Mouse (Mus musculus) intestine, embryonic 15.5 days (tissue): ENCODE measurements around the gene Ppp1r14a. TPM values are rescaled to one million over a fixed set of nuclear protein-coding genes. Genes with fewer than 3 reads are reported as not detected.

Experiments used
- ATAC-seq: fragments of 200-750 bp; cut with Nextera tagmentation; 2 replicates; pipeline ENCODE4 v1.8.0; 2017; ENCODE audit warnings: moderate TSS enrichment, moderate library complexity
- H3K27ac ChIP-seq: fragments of 300-500 bp; sonication (generic); 2 replicates; pipeline ENCODE4 v1.5.1; 2015; ENCODE audit warnings: mild to moderate bottlenecking, inconsistent platforms
- H3K27me3 ChIP-seq: fragments of 300-500 bp; sonication (generic); replicated peaks from 2 replicates; pipeline ENCODE4 v1.6.1; 2015; ENCODE audit warnings: inconsistent platforms
- H3K36me3 ChIP-seq: fragments of 300-500 bp; sonication (generic); 2 replicates; pipeline ENCODE4 v1.6.1; 2015; ENCODE audit warnings: inconsistent platforms
- H3K4me1 ChIP-seq: fragments of 300-500 bp; sonication (generic); replicated peaks from 2 replicates; pipeline ENCODE4 v1.6.1; 2015; ENCODE audit warnings: inconsistent platforms
- H3K4me2 ChIP-seq: fragments of 300-500 bp; sonication (generic); replicated peaks from 2 replicates; pipeline ENCODE4 v1.6.1; 2015; ENCODE audit warnings: mild to moderate bottlenecking, inconsistent platforms
- H3K4me3 ChIP-seq: fragments of 300-500 bp; sonication (generic); replicated peaks from 2 replicates; pipeline ENCODE4 v1.5.1; 2015; ENCODE audit warnings: inconsistent platforms
- H3K9ac ChIP-seq: fragments of 300-500 bp; sonication (generic); 2 replicates; pipeline ENCODE4 v1.6.1; 2015; ENCODE audit warnings: inconsistent platforms
- H3K9me3 ChIP-seq: fragments of 300-500 bp; sonication (generic); 2 replicates; pipeline ENCODE4 v1.6.1; 2016; ENCODE audit warnings: inconsistent platforms
- WGBS: fragments of 180-500 bp; shearing (Covaris S2); methylation state at CpG from one replicate; pipeline ENCODE4 v1.1.7; 2015; 5-methylcytosine and 5-hydroxymethylcytosine counted together
- polyA plus RNA-seq: library from polyadenylated mRNA; unstranded; fragments of >200 nt; fragmentation: Nextera tagmentation; extraction: Ambion mirVana; gene quantifications from 2 replicates; pipeline ENCODE4 v1.2.1, GENCODE M21; 2015

The Ppp1r14a gene
- polyA plus RNA-seq, 1 experiment from 2014 or later, result 50.7 TPM

DNA sequence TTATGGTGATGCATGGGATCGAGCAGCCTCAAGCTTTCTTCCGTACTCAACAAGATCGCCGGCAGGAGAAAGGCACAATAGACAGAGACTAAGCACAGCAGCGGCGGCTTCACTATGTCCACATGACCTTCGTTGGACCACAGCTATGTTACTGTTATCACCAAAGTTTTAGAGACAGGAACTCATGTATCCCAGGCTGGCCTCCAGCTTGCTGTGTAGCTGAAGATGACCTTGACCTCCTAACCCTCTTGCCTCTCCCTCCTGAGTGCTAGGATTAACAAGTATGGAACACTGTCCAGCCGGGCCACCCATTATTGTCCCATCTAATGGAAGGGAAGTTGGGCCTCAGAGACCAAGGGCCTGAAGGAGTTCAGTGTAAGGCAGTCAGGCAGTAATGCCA is 51.7 kb downstream of the Ppp1r14a start:
- H3K27me3 ChIP-seq, result no peaks in the 10 kb centered on the region
- no peaks in the 10 kb centered on the region for H3K9me3 ChIP-seq
- H3K9ac ChIP-seq, result no peak overlapping the region
- no peaks in the 10 kb centered on the region; the same call in none of the 2 replicates for H3K36me3 ChIP-seq
- WGBS, result 90% methylated on average over 8 of the region's 8 CpGs
- no peak overlapping the region for H3K4me2 ChIP-seq
- H3K4me3 ChIP-seq, result no peak overlapping the region
- no peak for ATAC-seq
- no peak overlapping the region for H3K27ac ChIP-seq
- H3K4me1 ChIP-seq, result no peaks in the 10 kb centered on the region

DNA sequence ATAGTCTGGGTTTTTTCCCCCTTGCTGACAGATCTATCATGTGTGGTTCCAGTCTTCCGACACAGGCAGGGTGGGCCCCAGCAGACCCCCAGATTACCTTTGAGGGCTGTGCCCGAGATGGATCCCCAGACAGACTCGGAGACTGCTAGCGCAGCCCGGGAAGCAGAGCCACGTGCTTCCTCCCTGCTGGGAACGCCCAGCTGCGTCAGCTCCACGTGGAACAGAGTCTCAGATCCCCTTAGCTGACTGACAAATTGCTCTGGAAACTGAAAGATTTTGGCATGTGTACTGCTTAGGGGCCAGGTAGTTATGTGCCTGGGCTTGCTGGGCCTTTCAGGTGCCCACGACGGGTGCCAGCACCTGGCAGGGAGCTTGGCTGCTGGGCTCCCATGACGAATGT is 52.6 kb downstream of the Ppp1r14a start:
- no peak for ATAC-seq
- no peak overlapping the region for H3K9ac ChIP-seq
- WGBS, result 70% methylated on average over 12 of the region's 12 CpGs
- H3K27ac ChIP-seq, result no peak overlapping the region
- H3K4me3 ChIP-seq, result no peak overlapping the region
- H3K36me3 ChIP-seq, result peaks cover 7% of the 10 kb centered on the region
- H3K9me3 ChIP-seq, result no peaks in the 10 kb centered on the region
- no peaks in the 10 kb centered on the region for H3K27me3 ChIP-seq
- no peaks in the 10 kb centered on the region for H3K4me1 ChIP-seq
- H3K4me2 ChIP-seq, result no peak overlapping the region

DNA sequence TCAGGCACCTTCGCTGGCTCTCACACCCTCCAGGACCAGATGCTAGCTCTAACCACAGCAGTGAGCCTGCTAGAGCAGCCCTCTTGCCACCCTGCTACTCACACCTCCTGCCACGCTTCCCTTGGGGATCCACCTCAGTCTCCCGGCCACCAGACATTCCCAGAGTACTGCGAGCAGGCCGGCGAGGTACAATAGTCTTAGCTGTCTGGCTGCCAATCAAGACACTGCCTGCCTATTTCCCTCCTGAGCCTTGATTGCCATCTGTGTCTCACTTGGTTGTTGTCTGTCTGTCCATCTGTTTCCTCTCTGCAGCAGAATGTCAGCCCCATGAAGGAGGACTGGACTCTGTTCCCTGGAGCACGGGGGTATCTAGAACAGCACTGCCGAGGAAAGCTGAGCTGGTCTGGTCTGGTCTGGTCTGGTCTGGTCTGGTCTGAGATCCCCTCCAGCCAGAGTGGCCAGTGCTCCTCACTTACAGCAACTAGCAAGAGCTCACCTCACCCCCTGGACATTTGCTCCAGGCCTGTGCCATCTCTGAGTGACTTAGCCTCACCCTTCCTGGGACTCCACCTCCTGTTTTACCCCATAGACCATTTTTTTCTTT is 53.5 kb downstream of the Ppp1r14a start:
- Histone ChIP-seq H3K27me3 (no peaks in the 10 kb centered on the region), H3K4me3 (no peak overlapping the region), H3K9me3 (no peaks in the 10 kb centered on the region), H3K27ac (no peak overlapping the region), H3K36me3 (peaks cover 9% of the 10 kb centered on the region), H3K4me2 (no peak overlapping the region), H3K9ac (no peak overlapping the region), H3K4me1 (no peaks in the 10 kb centered on the region)
- ATAC-seq, result no peak
- 70% methylated on average over 8 of the region's 8 CpGs for WGBS

Other genes with a start within 250 kb of the Ppp1r14a start
- 0.67 and 1.00 TPM in 2 replicates for gene Ryr1, start 164.1 kb upstream of the Ppp1r14a start, polyA plus RNA-seq
- 0.44 and 0.62 TPM in 2 replicates for gene Rasgrp4, start 154.5 kb upstream of the Ppp1r14a start, polyA plus RNA-seq
- 48.7 and 49.3 TPM in 2 replicates for gene Fam98c, start 133.1 kb upstream of the Ppp1r14a start, polyA plus RNA-seq
- 0.49 and 0.76 TPM in 2 replicates for gene Ggn, start 119.1 kb upstream of the Ppp1r14a start, polyA plus RNA-seq
- gene Spred3, start 118.9 kb upstream of the Ppp1r14a start, polyA plus RNA-seq, result 1.4 and 2.0 TPM in 2 replicates
- 244 and 249 TPM in 2 replicates for gene Psmd8, start 108.6 kb upstream of the Ppp1r14a start, polyA plus RNA-seq
- 0.81 and 0.99 TPM in 2 replicates for gene Catsperg1, start 75.3 kb upstream of the Ppp1r14a start, polyA plus RNA-seq
- 1.9 and 2.2 TPM in 2 replicates for gene Kcnk6, start 56.8 kb upstream of the Ppp1r14a start, polyA plus RNA-seq
- 77.7 and 86.6 TPM in 2 replicates for gene Yif1b, start 51.0 kb upstream of the Ppp1r14a start, polyA plus RNA-seq
- gene 2200002D01Rik, start 40.8 kb upstream of the Ppp1r14a start, polyA plus RNA-seq, result 178 and 182 TPM in 2 replicates
- gene Spint2, start 7.4 kb upstream of the Ppp1r14a start, polyA plus RNA-seq, result 633 and 716 TPM in 2 replicates
- gene Dpf1, start 14.6 kb downstream of the Ppp1r14a start, polyA plus RNA-seq, result 6.7 and 6.8 TPM in 2 replicates
- gene Sipa1l3, start 229.3 kb downstream of the Ppp1r14a start, polyA plus RNA-seq, result 26.6 and 27.9 TPM in 2 replicates